Mouse (Mus musculus): ENCODE measurements around the gene Tyk2.

Tyk2 gene

DNA sequence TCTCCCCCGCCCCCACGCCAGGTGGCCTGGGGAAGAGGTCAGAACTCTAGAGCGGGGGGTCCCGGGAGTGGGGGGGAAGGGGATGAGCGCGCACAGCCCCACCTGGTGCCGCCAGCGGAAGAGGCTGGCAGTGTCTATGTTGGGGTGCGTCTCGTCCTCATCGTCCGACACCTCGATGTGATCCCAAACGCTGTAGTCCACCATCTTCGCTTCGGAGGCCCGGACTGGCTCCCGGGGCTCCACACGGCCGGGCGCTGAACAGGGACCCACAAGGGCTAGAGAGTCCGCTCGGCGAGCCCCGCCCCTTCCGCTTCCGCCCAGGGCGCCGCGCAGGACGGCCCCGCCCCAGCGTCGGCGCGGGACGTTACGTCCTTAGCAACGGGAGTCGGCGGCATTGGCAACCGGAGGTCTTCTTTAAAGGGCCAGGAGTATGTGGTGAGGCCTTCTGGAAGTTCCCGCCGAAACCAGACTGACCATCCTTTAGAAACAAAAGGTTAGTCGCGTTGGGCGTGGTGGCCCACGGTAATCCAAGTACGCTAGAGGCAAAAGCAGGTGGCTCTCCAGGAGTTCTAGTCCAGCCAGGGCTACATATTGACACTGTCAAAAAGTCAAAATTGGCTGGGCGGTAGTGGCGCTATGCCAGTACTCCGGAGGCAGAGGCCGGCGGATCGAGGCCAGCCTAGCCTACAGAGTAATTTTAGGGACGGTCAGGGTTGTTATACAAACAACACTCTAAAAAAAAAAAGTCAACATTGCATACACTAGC is 18.8 kb upstream of the Tyk2 start, which contains the start of gene Cdc37:
TSS of gene Cdc37 (minus strand) at position 329 of the 766 bp plus-strand sequence.
- WGBS = 2% methylated on average over 56 of the region's 56 CpGs

DNA sequence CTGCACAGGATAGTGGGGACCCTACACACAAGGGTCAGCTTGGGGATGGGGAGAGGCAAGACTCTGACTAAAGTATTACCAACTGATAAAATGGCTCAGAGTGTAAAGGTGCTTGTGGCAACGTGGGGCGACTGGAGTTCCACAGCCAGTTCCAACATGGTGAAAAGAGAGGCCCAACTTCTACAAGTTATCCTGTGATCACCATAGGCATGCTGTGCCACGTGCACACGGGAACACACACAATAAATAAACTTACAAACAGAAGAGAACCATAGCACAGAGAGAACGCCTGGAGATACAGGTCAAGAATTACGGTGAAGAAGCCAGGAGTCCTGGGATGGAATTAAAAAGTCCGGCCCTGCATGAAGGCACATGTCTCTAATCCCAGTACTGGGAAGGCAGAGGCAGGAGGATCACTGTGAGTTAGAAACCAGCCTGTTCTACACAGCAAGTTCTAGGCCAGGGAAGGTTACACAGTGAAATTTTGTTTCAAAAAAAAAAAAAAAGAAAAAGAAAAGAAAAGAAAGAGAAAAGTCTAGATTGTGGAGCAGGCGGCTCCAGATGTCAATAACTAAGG is 18.1 kb upstream of the Tyk2 start:
- WGBS = 6% methylated on average over 8 of the region's 8 CpGs

- 39% methylated on average over 10 of the region's 10 CpGs for WGBS
Observed at GRCm38 (mm10) chr9:21146722-21147121, 15.7 kb upstream of the Tyk2 start.

GRCm38 (mm10) chr9:21145431-21145830 is 14.4 kb upstream of the Tyk2 start:
- WGBS = 81% methylated on average over 4 of the region's 4 CpGs

DNA sequence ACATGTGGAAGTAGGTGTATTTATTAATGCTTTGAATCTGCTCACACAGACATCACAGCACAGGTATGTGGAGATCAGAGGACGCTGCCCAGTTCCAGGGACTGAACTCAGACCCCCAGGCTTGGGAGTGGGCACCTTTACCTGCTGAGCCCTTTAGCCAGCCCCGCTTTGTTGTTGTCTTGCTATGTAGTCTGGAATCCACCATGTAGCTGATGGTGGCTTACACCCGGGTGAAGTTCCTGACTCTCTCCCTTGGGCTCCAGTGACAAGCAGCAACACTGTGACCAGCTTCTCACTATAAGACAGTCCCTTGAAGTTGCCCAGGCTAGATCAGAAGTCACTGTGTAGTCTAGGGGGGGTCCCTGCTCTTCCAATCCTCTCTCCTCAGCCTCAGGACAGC is 13.3 kb upstream of the Tyk2 start:
- WGBS = 93% methylated on average over 3 of the region's 3 CpGs

- WGBS = 93% methylated on average over 14 of the region's 14 CpGs
Observed at GRCm38 (mm10) chr9:21141922-21142321, 10.9 kb upstream of the Tyk2 start.

GRCm38 (mm10) chr9:21138386-21138785 is 7.3 kb upstream of the Tyk2 start:
- 81% methylated on average over 4 of the region's 4 CpGs for WGBS

- WGBS = 48% methylated on average over 3 of the region's 3 CpGs
Observed at GRCm38 (mm10) chr9:21137229-21137628, 6.2 kb upstream of the Tyk2 start.

GRCm38 (mm10) chr9:21136401-21136800 is 5.4 kb upstream of the Tyk2 start:
- WGBS = 56% methylated on average over 6 of the region's 6 CpGs

GRCm38 (mm10) chr9:21135941-21136381 is 4.9 kb upstream of the Tyk2 start:
- WGBS = 56% methylated on average over 1 of the region's 1 CpGs

DNA sequence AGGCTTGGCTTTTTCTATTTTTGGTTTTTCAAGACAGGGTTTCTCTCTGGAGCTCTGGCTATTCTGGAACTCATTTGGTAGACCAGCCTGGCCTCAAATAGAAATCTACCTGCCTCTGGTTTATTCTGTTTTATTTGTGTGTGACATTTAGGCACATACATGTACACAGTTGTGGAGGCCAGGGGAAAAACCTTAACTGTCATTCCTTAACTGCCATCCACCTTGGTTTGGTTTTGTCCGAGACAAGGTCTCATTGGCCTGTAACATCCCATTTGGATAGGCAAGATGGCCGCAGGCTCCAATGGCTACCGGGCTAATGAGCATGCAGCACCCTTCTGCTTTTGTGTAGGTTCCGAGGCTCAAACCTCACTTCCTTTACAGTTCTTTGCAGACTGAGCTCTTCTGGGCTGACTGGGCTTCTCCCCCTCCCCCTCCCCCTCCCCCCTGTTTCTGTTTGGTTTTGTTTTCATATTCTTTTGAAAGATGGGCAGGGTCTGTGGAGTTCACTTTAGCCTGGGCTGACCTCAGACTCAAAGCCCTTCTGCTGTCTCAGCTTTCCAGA is 4.4 kb upstream of the Tyk2 start:
- WGBS = 79% methylated on average over 4 of the region's 4 CpGs

- 63% methylated on average over 9 of the region's 9 CpGs for WGBS
Observed at GRCm38 (mm10) chr9:21134595-21135328, 3.7 kb upstream of the Tyk2 start.

GRCm38 (mm10) chr9:21133064-21133707 is 2.1 kb upstream of the Tyk2 start:
- whole genome bisulfite sequencing = 82% methylated on average over 9 of the region's 9 CpGs

DNA sequence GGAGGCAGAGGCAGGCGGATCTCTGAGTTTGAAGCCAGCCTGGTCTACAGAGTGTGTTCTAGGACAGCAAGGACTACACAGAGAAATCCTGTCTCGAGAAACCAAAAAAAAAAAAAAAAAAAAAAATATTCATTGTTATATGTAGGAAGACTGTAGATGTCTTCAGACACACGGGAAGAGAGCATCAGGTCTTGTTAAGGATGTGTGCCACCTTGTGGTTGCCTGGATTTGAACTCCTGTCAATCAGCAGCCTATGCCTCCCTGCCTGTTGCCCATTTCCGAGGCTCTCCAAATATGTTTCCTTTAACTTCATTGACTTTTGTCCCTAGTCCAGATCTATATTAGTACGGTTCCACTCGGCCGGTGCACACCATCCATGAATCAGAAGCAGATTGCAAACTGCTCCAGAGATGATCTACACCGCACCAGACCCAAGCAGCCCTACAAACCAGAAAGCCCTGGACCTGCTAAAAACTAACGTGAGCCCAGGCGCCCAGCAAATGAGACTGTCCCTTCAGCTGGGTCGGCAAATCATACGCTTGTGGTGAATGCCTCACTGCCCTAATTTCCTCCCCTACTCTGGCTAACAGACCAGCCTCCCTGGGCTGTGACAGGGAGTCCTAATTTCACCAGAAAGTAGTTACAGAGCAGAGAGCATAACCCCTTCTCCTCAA is 1.2 kb upstream of the Tyk2 start:
- WGBS = 58% methylated on average over 12 of the region's 12 CpGs

GRCm38 (mm10) chr9:21126259-21126627 is 4.8 kb downstream of the Tyk2 start:
- WGBS = 74% methylated on average over 2 of the region's 2 CpGs

DNA sequence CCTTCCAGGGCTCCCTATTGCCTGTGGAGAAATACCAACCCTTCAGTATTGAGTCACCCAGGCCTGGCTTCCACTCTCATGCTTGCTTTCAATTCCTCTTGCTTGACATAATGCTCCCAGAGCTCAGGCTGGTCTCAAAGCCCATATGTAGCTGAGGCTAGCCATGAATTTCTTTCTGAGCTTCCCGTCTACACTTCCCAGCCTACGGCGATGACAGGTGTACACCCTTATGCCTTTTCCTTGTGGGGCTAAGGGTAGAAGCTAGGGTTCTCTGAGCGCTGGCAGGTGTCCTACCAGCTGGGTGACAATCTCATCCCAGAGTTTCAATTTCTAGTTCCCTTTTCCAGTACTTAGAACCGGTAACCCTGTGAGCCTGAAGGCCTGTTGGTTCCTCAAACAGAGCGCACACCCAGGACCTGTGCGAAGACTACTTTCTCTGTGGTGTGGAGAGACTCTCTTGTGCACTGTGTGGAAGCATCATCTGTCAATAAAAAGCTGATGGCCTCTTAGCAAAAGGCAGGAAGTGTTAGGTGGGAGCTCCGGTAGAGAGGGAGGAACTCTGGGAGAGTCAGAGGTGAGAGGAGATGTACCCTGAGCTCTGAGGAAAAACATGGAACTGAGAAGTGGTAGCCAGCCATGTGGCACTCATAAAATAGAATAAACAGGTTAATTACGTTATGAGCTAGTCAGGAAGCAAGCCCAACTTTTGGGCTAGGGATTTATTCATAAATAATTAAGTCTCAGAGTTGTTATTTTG is 5.4 kb downstream of the Tyk2 start:
- 86% methylated on average over 9 of the region's 9 CpGs for WGBS

DNA sequence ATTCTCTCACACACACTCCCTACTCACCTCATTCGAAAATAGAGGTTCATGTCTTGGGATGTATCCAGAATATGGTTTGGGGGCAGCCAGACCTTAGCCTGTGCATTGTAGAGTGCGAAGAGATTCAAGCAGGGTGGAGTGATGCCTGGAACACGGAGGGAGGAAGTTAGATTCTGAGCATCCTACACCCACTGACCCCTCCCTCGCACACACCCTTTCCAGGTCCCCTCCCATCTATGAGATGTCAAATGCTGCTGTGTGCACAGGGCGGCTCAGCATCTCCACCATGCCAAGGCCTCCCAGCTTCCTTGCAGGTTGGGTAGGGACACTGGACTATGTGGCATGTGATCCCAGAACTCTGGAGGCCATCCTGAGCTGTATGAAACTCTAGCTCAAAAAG is 6.2 kb downstream of the Tyk2 start:
- WGBS = 88% methylated on average over 5 of the region's 5 CpGs

- WGBS = 86% methylated on average over 16 of the region's 16 CpGs
Observed at GRCm38 (mm10) chr9:21121483-21121882, 9.6 kb downstream of the Tyk2 start.

DNA sequence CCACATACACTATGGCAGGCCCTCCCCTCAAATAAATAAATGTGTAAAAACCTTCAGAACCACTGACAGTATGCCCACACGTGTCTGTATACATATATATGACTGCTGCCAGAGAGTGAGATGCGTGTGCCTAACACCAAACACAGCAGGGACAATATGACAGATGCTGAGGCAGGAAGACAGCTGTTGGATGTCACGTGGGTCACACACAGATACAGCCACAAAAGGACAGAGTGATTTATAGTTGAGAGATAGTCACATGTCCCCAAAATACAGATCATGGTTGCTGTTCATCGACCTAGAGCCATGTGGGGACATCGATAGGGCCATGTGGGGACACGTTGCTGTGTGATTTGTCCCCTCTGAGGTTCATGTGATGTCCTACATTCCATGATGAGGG is 14.0 kb downstream of the Tyk2 start:
- WGBS = 81% methylated on average over 6 of the region's 6 CpGs

- WGBS = 95% methylated on average over 8 of the region's 8 CpGs
Observed at GRCm38 (mm10) chr9:21115105-21115504, 15.9 kb downstream of the Tyk2 start.

- WGBS = 79% methylated on average over 7 of the region's 7 CpGs
Observed at GRCm38 (mm10) chr9:21114190-21114589, 16.9 kb downstream of the Tyk2 start.
